Comparison of ENCODE assay signal across 22 mouse cellular contexts in genomic region chr17:73531896-73532295, GRCm38 (mm10).
DNase-seq lines count a peak whose midpoint lies in the region; ATAC-seq lines count a peak whose summit lies in the region.
"Had no signal": no experiment of that assay in that cellular context is flagged by ENCODE, and none has a peak within 500 bp of the region (broad histone marks: within the 10 kb centered on the region; RNA-seq: fewer than 3 reads in every experiment).

No protein-coding gene starts in this region.

- DNase-seq in lung, postnatal 36 days, result peak; percentile 3
- no peak for DNase-seq in lung, postnatal 14 days
- DNase-seq in B cell, adult 2 months, result peak; percentile 57 to 58
- peak; percentile 3 for DNase-seq in skeletal muscle tissue, adult 2 months (ENCODE audit: low read depth, low spot score)
- no peak for DNase-seq in frontal cortex, postnatal 25 days (ENCODE audit: low spot score in 2 of 2)
- no peak for DNase-seq in ovary, postnatal 10 days (ENCODE audit: low spot score)
- DNase-seq: adrenal gland, adult 2 months; cerebellum, adult 8-10 months; cerebellum, postnatal 25 days; gastrocnemius, adult 2 months; heart, postnatal 10 days; kidney, adult 2 months; kidney, postnatal 36 days; layer of hippocampus, postnatal 36 days; right cerebral cortex, postnatal 4 days; thymus, adult 2 months had no signal

- ATAC-seq in granulocyte monocyte progenitor cell, adult 5-6 weeks (replicated peaks; ENCODE audit: poor library complexity, severe bottlenecking), result peak; percentile 91
- ATAC-seq: activated CD4-positive, CD25-positive, alpha-beta regulatory T cell, adult 4 months; forebrain, embryonic 13.5 days; hindbrain, postnatal 0 days; intestine, embryonic 15.5 days; midbrain, embryonic 16.5 days had no signal

Comparison
In these comparisons a context has a peak if more than half of its experiments do, and no peak if none do; other contexts are left out.
1. DNase-seq: peak in lung, postnatal 36 days (single experiment), B cell, adult 2 months (2 of 2) and skeletal muscle tissue, adult 2 months (single experiment); none in lung, postnatal 14 days (single experiment), frontal cortex, postnatal 25 days (0 of 2) and ovary, postnatal 10 days (single experiment).